Mouse (Mus musculus): Measurements from ENCODE around the gene Soga1. TPM values are rescaled to one million over a fixed set of nuclear protein-coding genes. Genes with fewer than 3 reads are reported as not detected.

Gene Soga1
- polyA plus RNA-seq, 1 experiment, result 4.6 TPM

DNA sequence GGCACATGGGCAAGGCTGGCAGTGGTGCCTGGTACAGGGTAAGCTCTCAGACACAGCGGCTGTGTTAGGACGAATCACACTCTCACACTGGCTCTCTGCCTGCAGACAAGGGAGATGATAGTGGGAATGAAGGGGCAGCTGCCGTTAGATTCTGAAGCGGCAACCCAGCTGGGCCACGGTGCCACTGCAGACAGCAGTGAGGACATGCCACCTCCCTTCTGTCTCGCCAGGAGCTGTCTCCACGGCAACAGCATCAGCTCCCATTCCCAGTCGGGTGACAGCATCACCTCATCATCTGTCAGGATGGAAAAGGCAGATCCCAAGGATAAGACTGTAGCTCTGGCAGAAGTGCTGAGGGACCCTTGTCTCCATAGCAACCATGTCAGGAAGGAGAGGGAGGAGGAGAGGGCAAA lies 29.2 kb downstream of the Soga1 start:
- WGBS, result 77% methylated on average over 8 of the region's 8 CpGs
- Histone ChIP-seq H3K4me3 (ENCODE audit: low read depth, low read length) (no peak overlapping the region), H3K27me3 (ENCODE audit: control insufficient read depth, insufficient read depth, low read length) (no peaks in the 10 kb centered on the region), H3K27ac (ENCODE audit: insufficient read depth, low read depth, low read length) (no peak overlapping the region), H3K36me3 (ENCODE audit: control insufficient read depth, insufficient read depth, low read length) (no peaks in the 10 kb centered on the region), H3K4me1 (ENCODE audit: control insufficient read depth, insufficient read depth, insufficient read length, low read length) (no peaks in the 10 kb centered on the region)
- no peak for TF ChIP-seq CTCF (IDR thresholded peaks at IDR 0.05; ENCODE audit: extremely low read depth, insufficient read length, insufficient replicate concordance, low read depth, low read length)
- TF ChIP-seq POLR2A (IDR thresholded peaks at IDR 0.05; ENCODE audit: low read depth, low read length), result no peak

DNA sequence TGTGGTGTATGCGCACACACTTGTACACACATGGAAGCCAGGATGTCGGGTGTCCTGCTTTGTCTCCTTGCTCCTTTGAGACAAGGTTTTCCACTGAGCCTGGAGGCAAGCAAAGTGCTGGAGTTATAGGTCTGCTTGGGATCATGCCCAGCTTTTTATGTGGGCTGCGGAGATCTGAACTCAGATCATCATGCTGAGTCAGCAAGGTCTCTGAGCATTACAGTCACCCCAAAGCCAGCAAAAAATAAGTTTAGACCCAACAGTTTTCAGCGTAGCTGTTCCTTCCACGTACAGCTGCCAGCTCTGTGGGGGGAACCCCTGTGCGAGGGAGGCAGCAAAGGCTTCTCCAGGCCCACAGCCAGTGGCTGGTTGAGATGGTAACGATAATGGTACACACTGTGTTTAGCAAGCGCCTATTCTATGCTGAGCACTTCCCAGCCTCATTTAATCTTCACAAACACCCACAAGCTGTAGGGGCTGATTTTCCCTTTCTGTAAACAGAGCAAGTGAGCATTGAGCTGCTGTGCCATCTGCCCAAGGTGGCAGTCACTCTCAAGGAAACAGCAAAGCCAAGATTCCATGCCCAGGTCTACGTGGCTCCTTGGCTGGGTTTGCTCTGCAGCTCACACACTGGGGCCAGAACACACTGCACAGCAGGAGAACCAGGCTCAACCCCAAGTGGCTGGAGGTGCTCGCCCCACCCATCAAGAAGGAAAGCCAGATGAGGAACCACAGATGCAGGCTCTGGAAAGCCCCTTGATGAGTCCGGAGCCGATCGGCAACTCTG lies 30.5 kb downstream of the Soga1 start:
- Histone ChIP-seq H3K27me3 (ENCODE audit: control insufficient read depth, insufficient read depth, low read length) (no peaks in the 10 kb centered on the region), H3K36me3 (ENCODE audit: control insufficient read depth, insufficient read depth, low read length) (no peaks in the 10 kb centered on the region), H3K4me3 (ENCODE audit: low read depth, low read length) (no peak overlapping the region), H3K4me1 (ENCODE audit: control insufficient read depth, insufficient read depth, insufficient read length, low read length) (no peaks in the 10 kb centered on the region), H3K27ac (ENCODE audit: insufficient read depth, low read depth, low read length) (no peak overlapping the region)
- no peak for TF ChIP-seq CTCF (IDR thresholded peaks at IDR 0.05; ENCODE audit: extremely low read depth, insufficient read length, insufficient replicate concordance, low read depth, low read length)
- TF ChIP-seq POLR2A (IDR thresholded peaks at IDR 0.05; ENCODE audit: low read depth, low read length), result no peak
- WGBS, result 82% methylated on average over 13 of the region's 13 CpGs

DNA sequence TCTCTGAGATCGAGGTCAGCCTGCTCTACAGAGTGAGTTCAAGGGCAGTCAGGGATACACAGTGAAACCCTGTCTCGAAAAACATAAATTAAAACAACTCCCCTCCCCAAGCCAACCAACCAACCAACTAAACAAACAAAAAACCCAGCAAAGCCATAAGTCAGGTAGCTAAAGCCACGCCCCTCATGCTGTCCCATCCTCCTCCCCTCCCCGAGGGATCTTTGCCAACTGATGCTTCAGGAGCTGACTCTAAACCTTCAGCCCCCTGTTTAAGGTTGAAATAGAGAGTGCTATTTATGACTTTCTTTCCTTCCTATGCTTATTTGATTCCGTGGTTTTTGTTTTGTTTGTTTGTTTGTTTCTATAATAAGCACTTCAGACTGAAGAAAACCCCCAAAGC lies 32.1 kb downstream of the Soga1 start:
- H3K4me1 ChIP-seq (ENCODE audit: control insufficient read depth, insufficient read depth, insufficient read length, low read length), result no peaks in the 10 kb centered on the region
- 68% methylated on average over 5 of the region's 5 CpGs for WGBS
- TF ChIP-seq CTCF (IDR thresholded peaks at IDR 0.05; ENCODE audit: extremely low read depth, insufficient read length, insufficient replicate concordance, low read depth, low read length) (no peak), POLR2A (IDR thresholded peaks at IDR 0.05; ENCODE audit: low read depth, low read length) (no peak)

DNA sequence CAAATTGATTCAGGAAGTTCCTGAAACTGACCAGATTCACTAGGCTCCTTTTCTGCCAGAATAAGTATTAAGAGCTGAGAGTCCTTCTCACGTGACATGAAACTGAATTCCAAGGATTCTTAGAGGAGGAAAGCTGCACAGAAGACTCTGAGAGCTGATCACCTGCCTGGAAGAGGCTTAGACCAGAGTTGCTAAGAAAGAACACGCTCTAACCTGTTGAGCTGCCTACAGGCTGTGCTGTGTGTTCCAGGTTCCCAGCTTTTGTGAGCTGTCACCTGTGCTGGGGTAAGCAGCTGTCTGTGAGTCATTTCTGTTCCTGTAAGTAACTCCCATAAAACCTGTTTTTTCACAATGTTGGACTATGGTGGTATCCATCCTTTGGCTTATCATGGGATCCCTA lies 33.1 kb downstream of the Soga1 start:
- Histone ChIP-seq H3K27ac (ENCODE audit: insufficient read depth, low read depth, low read length) (no peak overlapping the region), H3K27me3 (ENCODE audit: control insufficient read depth, insufficient read depth, low read length) (no peaks in the 10 kb centered on the region), H3K4me3 (ENCODE audit: low read depth, low read length) (no peak overlapping the region), H3K36me3 (ENCODE audit: control insufficient read depth, insufficient read depth, low read length) (no peaks in the 10 kb centered on the region), H3K4me1 (ENCODE audit: control insufficient read depth, insufficient read depth, insufficient read length, low read length) (no peaks in the 10 kb centered on the region)
- 95% methylated on average over 2 of the region's 2 CpGs for WGBS
- TF ChIP-seq POLR2A (IDR thresholded peaks at IDR 0.05; ENCODE audit: low read depth, low read length), result no peak
- TF ChIP-seq CTCF (IDR thresholded peaks at IDR 0.05; ENCODE audit: extremely low read depth, insufficient read length, insufficient replicate concordance, low read depth, low read length), result no peak

More for the DNA sequence above, 32.1 kb downstream of the Soga1 start:
- Histone ChIP-seq H3K27ac (ENCODE audit: insufficient read depth, low read depth, low read length) (no peak overlapping the region), H3K27me3 (ENCODE audit: control insufficient read depth, insufficient read depth, low read length) (no peaks in the 10 kb centered on the region), H3K4me3 (ENCODE audit: low read depth, low read length) (no peak overlapping the region), H3K36me3 (ENCODE audit: control insufficient read depth, insufficient read depth, low read length) (no peaks in the 10 kb centered on the region)

DNA sequence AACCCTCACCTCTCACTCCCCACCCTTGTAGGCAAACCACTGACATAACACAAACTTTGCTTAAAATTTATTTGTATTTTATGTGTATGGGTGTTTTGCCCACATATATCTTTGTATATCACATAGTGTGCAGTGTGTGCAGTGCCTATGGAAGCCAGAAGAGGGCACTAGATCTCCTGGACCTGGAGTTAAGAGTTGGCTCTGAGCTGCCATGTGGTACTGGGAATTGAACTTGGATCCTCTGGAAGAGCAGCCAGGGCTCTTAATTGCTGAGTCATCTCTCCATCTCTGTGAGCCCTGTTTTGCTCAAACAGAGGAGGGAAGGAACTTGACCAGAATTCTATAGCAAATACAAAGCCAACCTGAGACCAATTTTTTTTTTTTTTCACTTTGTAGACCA lies 35.1 kb downstream of the Soga1 start:
- peaks cover 4% of the 10 kb centered on the region; the same call in 1 of the 2 replicates for H3K4me1 ChIP-seq (ENCODE audit: control insufficient read depth, insufficient read depth, insufficient read length, low read length)
- H3K4me3 ChIP-seq (ENCODE audit: low read depth, low read length), result no peak overlapping the region
- no peaks in the 10 kb centered on the region for H3K27me3 ChIP-seq (ENCODE audit: control insufficient read depth, insufficient read depth, low read length)
- H3K27ac ChIP-seq (ENCODE audit: insufficient read depth, low read depth, low read length), result no peak overlapping the region
- no peaks in the 10 kb centered on the region for H3K36me3 ChIP-seq (ENCODE audit: control insufficient read depth, insufficient read depth, low read length)
- TF ChIP-seq POLR2A (IDR thresholded peaks at IDR 0.05; ENCODE audit: low read depth, low read length) (no peak), CTCF (IDR thresholded peaks at IDR 0.05; ENCODE audit: extremely low read depth, insufficient read length, insufficient replicate concordance, low read depth, low read length) (0 out of 2 replicates have a peak, but pooled peaks have one; percentile 32)

DNA sequence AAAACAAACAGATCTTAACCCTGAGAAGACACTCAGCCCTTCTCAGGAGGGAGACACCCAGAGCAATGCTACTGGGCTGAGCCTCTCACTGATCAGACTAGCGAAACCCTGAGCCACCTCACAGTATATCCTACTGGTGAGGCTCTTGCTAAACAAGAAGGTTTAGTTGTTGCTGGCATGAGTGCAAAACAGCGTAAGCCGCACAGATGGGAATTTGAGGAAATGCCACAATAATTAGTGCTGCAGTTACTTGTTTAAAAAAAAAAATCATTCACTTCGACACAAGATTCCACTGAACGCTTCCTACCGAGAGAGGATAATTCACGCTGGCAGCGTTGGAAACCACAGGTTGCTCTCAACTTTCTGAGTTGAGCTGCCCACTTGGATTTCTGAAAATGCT lies 35.5 kb downstream of the Soga1 start:
- Histone ChIP-seq H3K36me3 (ENCODE audit: control insufficient read depth, insufficient read depth, low read length) (0 out of 2 replicates have a peak, but pooled peaks cover 1% of the 10 kb centered on the region), H3K27me3 (ENCODE audit: control insufficient read depth, insufficient read depth, low read length) (no peaks in the 10 kb centered on the region), H3K4me1 (ENCODE audit: control insufficient read depth, insufficient read depth, insufficient read length, low read length) (peaks cover 4% of the 10 kb centered on the region; the same call in 1 of the 2 replicates), H3K4me3 (ENCODE audit: low read depth, low read length) (no peak overlapping the region), H3K27ac (ENCODE audit: insufficient read depth, low read depth, low read length) (no peak overlapping the region)
- WGBS, result 77% methylated on average over 8 of the region's 8 CpGs
- TF ChIP-seq POLR2A (IDR thresholded peaks at IDR 0.05; ENCODE audit: low read depth, low read length), result no peak
- no peak for TF ChIP-seq CTCF (IDR thresholded peaks at IDR 0.05; ENCODE audit: extremely low read depth, insufficient read length, insufficient replicate concordance, low read depth, low read length)

DNA sequence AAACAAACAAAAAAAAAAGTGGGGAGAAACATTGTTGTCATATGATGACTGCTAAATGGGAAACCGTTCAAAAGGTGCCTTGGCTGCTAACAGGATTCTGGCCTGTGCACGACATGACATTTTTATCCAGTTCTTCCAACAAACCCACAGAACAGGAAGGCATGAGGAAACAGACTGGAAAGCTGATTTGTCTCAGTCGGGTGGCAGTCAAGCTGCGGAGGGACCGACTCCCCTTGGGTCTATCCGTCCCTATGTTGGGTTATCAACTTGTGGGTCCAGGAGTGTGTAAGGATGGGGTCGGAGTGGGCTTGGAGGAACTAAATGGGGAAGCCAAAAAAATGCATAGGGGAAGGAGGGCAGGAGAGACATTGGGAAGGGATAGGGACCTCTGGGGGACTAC lies 37.6 kb downstream of the Soga1 start:
- Histone ChIP-seq H3K27ac (ENCODE audit: insufficient read depth, low read depth, low read length) (no peak overlapping the region), H3K36me3 (ENCODE audit: control insufficient read depth, insufficient read depth, low read length) (0 out of 2 replicates have a peak, but pooled peaks cover 1% of the 10 kb centered on the region), H3K4me3 (ENCODE audit: low read depth, low read length) (no peak overlapping the region), H3K4me1 (ENCODE audit: control insufficient read depth, insufficient read depth, insufficient read length, low read length) (peaks cover 4% of the 10 kb centered on the region; the same call in 1 of the 2 replicates), H3K27me3 (ENCODE audit: control insufficient read depth, insufficient read depth, low read length) (no peaks in the 10 kb centered on the region)
- TF ChIP-seq CTCF (IDR thresholded peaks at IDR 0.05; ENCODE audit: extremely low read depth, insufficient read length, insufficient replicate concordance, low read depth, low read length) (no peak), POLR2A (IDR thresholded peaks at IDR 0.05; ENCODE audit: low read depth, low read length) (no peak)
- WGBS, result 89% methylated on average over 7 of the region's 7 CpGs

Data from small intestine, adult 2 months (tissue).